Mouse (Mus musculus) bone marrow macrophage, adult 2 months (primary cell): Measurements from ENCODE around the gene Supt5.

Experiments used
- CTCF ChIP-seq: IDR thresholded peaks from 2 replicates; pipeline ENCODE4 v1.5.1; 2012; ENCODE audit warnings: low read depth, mild to moderate bottlenecking, low read length, moderate library complexity
- POLR2A ChIP-seq: IDR thresholded peaks from 2 replicates; pipeline ENCODE4 v1.6.1; 2012; ENCODE audit warnings: mild to moderate bottlenecking, low read depth, low read length, borderline replicate concordance

DNA sequence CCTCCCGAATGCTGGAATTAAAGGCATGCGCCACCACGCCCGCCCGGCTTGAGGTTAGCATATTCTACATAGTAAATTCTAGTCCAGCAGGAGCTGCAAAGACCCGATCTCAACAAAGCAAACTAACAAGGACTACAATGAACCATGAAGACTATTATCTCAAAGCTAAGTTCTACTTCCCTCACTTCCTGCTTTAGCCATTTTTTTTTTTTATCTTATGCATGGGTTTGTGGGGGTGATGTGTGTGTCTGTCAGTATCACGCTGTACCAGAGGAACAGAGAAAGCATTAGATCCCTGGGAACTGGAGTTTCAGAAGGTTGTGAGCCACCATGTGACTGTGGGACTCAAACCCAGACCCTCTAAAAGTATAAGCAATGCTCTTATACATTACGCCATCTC is 13.3 kb downstream of the Supt5 start:
- TF ChIP-seq CTCF (no peak), POLR2A (no peak)
